Mouse (Mus musculus): Measurements from ENCODE around the gene Thap12.

- no peak for TF ChIP-seq POLR2A (IDR thresholded peaks at IDR 0.05; ENCODE audit: borderline replicate concordance, extremely low read depth, low read depth, low read length)
- TF ChIP-seq CTCF (IDR thresholded peaks at IDR 0.05; ENCODE audit: insufficient read depth, low read length), result no peak
Observed at GRCm38 (mm10) chr7:98665166-98665565, 37.7 kb upstream of the Thap12 start.

Measured in lung, adult 2 months (tissue).